Mouse (Mus musculus) hindbrain, embryonic 16.5 days (tissue): ENCODE results near the gene Rasgrf1. TPM values are rescaled to one million over a fixed set of nuclear protein-coding genes. Genes with fewer than 3 reads are reported as not detected.

ENCODE experiments used
- ATAC-seq: fragments of 200-750 bp; cut with Nextera tagmentation; 2 replicates; pipeline ENCODE4 v1.8.0; 2017; ENCODE audit warnings: moderate TSS enrichment, moderate library complexity
- H3K27ac ChIP-seq: fragments of 300-500 bp; sonication (generic); 2 replicates; pipeline ENCODE4 v1.5.1; 2014; ENCODE audit warnings: low read depth, mild to moderate bottlenecking, control low read depth, low read length, moderate library complexity
- H3K27me3 ChIP-seq: fragments of 300-500 bp; sonication (generic); replicated peaks from 2 replicates; pipeline ENCODE4 v1.6.1; 2014; ENCODE audit warnings: low read length; ENCODE audit not compliant: control insufficient read depth, insufficient read depth
- H3K36me3 ChIP-seq: fragments of 300-500 bp; sonication (generic); 2 replicates; pipeline ENCODE4 v1.6.1; 2014; ENCODE audit warnings: mild to moderate bottlenecking, low read length, moderate library complexity, mixed read lengths; ENCODE audit not compliant: control insufficient read depth, insufficient read depth
- H3K4me1 ChIP-seq: fragments of 300-500 bp; sonication (generic); 2 replicates; pipeline ENCODE4 v1.6.1; 2014; ENCODE audit warnings: low read depth, low read length; ENCODE audit not compliant: control insufficient read depth, insufficient read depth
- H3K4me2 ChIP-seq: fragments of 300-500 bp; sonication (generic); 2 replicates; pipeline ENCODE4 v1.6.1; 2014; ENCODE audit warnings: mild to moderate bottlenecking, low read length, control low read depth, moderate library complexity
- H3K4me3 ChIP-seq: fragments of 300-500 bp; sonication (generic); 2 replicates; pipeline ENCODE4 v1.5.1; 2014; ENCODE audit warnings: mild to moderate bottlenecking, low read length, control low read depth, moderate library complexity
- H3K9ac ChIP-seq: fragments of 300-500 bp; sonication (generic); 2 replicates; pipeline ENCODE4 v1.6.1; 2014; ENCODE audit warnings: low read depth, mild to moderate bottlenecking, control low read depth, low read length, moderate library complexity
- H3K9me3 ChIP-seq: fragments of 300-500 bp; sonication (generic); 2 replicates; pipeline ENCODE4 v1.6.1; 2014; ENCODE audit warnings: mild to moderate bottlenecking, low read length, moderate library complexity; ENCODE audit not compliant: control insufficient read depth
- WGBS: fragments of 180-500 bp; shearing (Covaris S2); extraction: QIAGEN DNeasy Blood & Tissue Kit; methylation state at CpG from one replicate; pipeline ENCODE4 v1.1.7; 2014; 5-methylcytosine and 5-hydroxymethylcytosine counted together
- polyA plus RNA-seq: library from polyadenylated mRNA; unstranded; fragments of >200 nt; fragmentation: Nextera tagmentation; extraction: Ambion mirVana; gene quantifications from 2 replicates; pipeline ENCODE4 v1.2.1, GENCODE M21; 2015

Gene Rasgrf1
- polyA plus RNA-seq, 1 experiment from 2014 or later: 19.1 TPM

DNA sequence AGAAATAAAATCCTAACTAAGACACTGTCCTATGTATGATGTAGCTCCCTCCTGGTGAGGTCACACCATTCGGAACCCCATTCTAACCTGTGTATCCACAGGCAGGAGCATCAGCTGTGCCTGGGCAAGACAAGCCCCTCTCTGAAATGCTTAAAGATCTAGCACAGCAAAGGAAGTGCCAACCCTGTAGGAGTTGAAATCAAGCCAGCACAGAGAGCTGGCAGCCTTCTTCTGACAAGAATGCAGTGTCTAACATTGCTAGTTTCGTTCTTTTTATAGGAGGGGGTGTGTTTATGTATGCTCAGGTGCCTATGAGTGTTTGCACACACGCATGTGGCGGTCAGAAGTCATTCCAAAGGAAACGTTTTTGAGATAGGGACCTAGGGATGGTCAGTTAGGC lies 34.2 kb upstream of the Rasgrf1 start:
- peaks cover 9% of the 10 kb centered on the region for H3K27me3 ChIP-seq
- H3K4me3 ChIP-seq: no peak overlapping the region
- no peak overlapping the region for H3K4me2 ChIP-seq
- no peak overlapping the region for H3K9ac ChIP-seq
- 47% methylated on average over 5 of the region's 5 CpGs for WGBS
- H3K4me1 ChIP-seq: no peaks in the 10 kb centered on the region
- no peaks in the 10 kb centered on the region for H3K36me3 ChIP-seq
- H3K27ac ChIP-seq: no peak overlapping the region
- H3K9me3 ChIP-seq: peaks cover 7% of the 10 kb centered on the region; the same call in 1 of the 2 replicates
- ATAC-seq: no peak

DNA sequence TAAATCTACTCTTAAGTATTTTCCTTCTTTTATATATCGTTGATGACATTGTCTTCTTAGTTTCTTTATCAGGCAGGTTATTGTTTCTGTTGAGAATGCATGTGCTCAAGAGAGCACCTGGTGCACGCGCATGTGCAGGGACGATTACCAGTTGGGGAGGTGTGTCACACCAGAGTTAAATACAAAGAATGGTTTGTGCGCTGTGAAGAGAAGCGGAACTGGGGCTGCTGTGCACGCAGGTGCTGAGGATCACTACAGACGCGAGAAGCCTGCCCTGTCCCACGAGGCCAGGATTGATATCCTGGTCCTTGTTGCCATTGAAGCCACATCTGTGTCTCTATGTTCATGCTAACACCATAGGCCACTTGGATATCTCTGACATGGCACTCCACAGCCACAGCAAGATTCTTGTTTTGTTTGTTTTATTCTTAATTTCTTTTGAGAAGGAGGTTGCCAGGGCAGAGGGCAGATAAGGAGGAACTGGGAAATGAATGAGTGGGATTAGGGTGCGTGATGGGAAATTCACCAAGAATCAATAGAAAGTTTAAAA lies 31.2 kb upstream of the Rasgrf1 start:
- H3K9ac ChIP-seq: no peak overlapping the region
- WGBS: 51% methylated on average over 11 of the region's 11 CpGs
- H3K4me2 ChIP-seq: no peak overlapping the region
- no peaks in the 10 kb centered on the region for H3K36me3 ChIP-seq
- no peak for ATAC-seq
- no peak overlapping the region for H3K4me3 ChIP-seq
- H3K4me1 ChIP-seq: no peaks in the 10 kb centered on the region
- peaks cover 4% of the 10 kb centered on the region; the same call in 1 of the 2 replicates for H3K27me3 ChIP-seq
- no peak overlapping the region for H3K27ac ChIP-seq
- H3K9me3 ChIP-seq: peaks cover 7% of the 10 kb centered on the region; the same call in 1 of the 2 replicates

GRCm38 (mm10) chr9:89879574-89879973 lies 30.1 kb upstream of the Rasgrf1 start:
- Histone ChIP-seq H3K4me3 (no peak overlapping the region; the same call in 1 of the 2 replicates), H3K36me3 (no peaks in the 10 kb centered on the region), H3K27me3 (peaks cover 6% of the 10 kb centered on the region), H3K9ac (no peak overlapping the region), H3K9me3 (peaks cover 7% of the 10 kb centered on the region; the same call in 1 of the 2 replicates), H3K4me2 (no peak overlapping the region; the same call in 1 of the 2 replicates), H3K4me1 (no peaks in the 10 kb centered on the region), H3K27ac (no peak overlapping the region)
- 58% methylated on average over 31 of the region's 31 CpGs for WGBS
- ATAC-seq: peak; percentile 60; the same call in 1 of the 2 replicates

DNA sequence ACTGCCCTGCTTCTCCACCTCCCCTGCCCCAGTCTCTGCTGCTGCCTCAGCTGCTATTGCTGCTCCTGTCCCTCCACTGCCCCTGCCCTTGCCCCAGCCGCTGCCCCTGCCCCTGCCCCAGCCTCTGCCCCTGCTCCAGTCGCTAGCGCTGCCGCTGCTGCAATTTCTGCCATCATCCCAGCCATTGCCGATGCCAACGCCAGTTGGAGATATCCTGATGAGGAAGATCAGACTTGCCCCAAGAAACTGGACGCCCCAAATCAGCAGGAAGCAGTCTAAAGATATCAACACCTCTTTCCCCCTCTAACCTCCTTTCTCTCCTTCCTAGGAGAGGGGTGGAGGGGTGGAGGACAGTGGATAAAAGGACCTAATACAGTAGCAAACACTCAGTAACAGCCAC lies 28.2 kb upstream of the Rasgrf1 start:
- Histone ChIP-seq H3K36me3 (no peaks in the 10 kb centered on the region), H3K27me3 (peaks cover 11% of the 10 kb centered on the region), H3K4me3 (no peak overlapping the region), H3K4me1 (no peaks in the 10 kb centered on the region), H3K9me3 (peaks cover 7% of the 10 kb centered on the region; the same call in 1 of the 2 replicates), H3K4me2 (no peak overlapping the region), H3K27ac (no peak overlapping the region), H3K9ac (no peak overlapping the region)
- ATAC-seq: no peak
- WGBS: 59% methylated on average over 7 of the region's 7 CpGs

- Histone ChIP-seq H3K36me3 (no peaks in the 10 kb centered on the region), H3K9me3 (peaks cover 7% of the 10 kb centered on the region; the same call in 1 of the 2 replicates), H3K27ac (no peak overlapping the region), H3K4me1 (no peaks in the 10 kb centered on the region), H3K27me3 (peaks cover 14% of the 10 kb centered on the region), H3K4me2 (no peak overlapping the region), H3K4me3 (no peak overlapping the region), H3K9ac (no peak overlapping the region)
- ATAC-seq: no peak
- 61% methylated on average over 7 of the region's 7 CpGs for WGBS
These were observed 27.1 kb upstream of the Rasgrf1 start for GRCm38 (mm10) chr9:89882583-89882982.

DNA sequence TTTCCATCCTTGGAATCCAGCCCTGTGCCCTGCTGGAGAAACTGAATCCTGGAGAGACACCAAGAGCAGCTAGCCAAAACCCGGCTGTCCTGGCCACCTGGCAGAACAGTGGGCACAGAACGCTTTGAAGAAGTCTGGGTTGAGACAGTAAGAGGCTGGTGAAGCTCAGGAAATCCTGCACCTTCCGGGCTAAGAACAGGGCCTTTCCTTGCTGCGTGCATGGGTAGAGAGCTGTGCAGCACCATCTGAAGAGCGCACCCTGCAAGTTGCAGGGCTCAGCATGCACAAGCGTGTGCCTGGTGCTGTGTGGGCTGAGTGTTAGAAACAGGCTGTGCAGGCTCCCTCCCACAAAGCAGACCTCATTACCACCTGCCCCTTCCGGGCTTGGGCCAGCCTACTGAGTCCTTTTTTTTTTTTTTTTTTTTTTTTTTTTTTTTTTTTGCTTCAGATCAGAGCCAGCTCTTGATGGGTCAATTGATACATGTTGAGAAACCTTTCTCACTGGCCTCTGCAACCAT lies 23.9 kb upstream of the Rasgrf1 start:
- Histone ChIP-seq H3K27ac (no peak overlapping the region), H3K9me3 (no peaks in the 10 kb centered on the region), H3K27me3 (peaks cover 14% of the 10 kb centered on the region), H3K4me3 (no peak overlapping the region), H3K36me3 (no peaks in the 10 kb centered on the region), H3K4me1 (no peaks in the 10 kb centered on the region), H3K4me2 (no peak overlapping the region), H3K9ac (no peak overlapping the region)
- ATAC-seq: no peak
- 48% methylated on average over 7 of the region's 7 CpGs for WGBS

- 68% methylated on average over 10 of the region's 10 CpGs for WGBS
- no peak overlapping the region for H3K9ac ChIP-seq
- H3K4me1 ChIP-seq: no peaks in the 10 kb centered on the region
- H3K36me3 ChIP-seq: no peaks in the 10 kb centered on the region
- H3K27ac ChIP-seq: 0 out of 2 replicates have a peak overlapping the region, but pooled peaks have one; percentile 12
- H3K9me3 ChIP-seq: no peaks in the 10 kb centered on the region
- peak; percentile 93 for ATAC-seq
- peaks cover 2% of the 10 kb centered on the region; the same call in 1 of the 2 replicates for H3K27me3 ChIP-seq
- no peak overlapping the region for H3K4me3 ChIP-seq
- no peak overlapping the region for H3K4me2 ChIP-seq
These were observed 18.0 kb upstream of the Rasgrf1 start for GRCm38 (mm10) chr9:89891534-89892293.

DNA sequence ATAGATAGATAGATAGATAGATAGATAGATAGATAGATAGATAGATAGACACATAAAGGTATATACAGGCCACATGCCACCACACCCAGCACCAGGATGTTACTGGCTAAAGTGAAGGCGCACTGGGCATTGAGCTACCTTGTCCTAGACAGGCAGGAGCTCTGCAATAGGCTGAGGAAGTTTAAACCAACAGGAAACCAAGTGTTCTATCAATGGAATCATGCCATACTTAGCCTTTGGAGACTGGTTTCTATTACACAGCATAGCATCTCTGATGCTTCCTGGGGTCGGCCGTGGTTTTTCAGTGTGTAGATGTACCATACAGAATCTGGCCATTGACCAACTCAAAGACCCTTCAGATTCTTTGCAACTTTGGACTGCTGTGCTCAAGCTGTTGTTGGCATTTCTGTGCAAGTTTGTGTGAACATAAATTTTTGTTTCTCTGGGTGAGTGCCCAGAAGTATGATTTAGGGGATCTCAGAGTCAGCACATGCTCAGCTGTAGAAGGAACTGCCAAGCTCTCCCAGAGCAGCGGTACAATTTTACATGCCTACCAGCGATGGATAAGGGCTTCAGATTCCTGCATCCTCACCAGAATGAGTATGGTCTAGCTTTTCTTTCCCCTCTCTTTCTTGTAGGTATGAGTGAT lies 17.0 kb upstream of the Rasgrf1 start:
- no peak overlapping the region for H3K27ac ChIP-seq
- H3K4me1 ChIP-seq: no peaks in the 10 kb centered on the region
- no peaks in the 10 kb centered on the region for H3K27me3 ChIP-seq
- H3K9me3 ChIP-seq: no peaks in the 10 kb centered on the region
- no peak overlapping the region for H3K9ac ChIP-seq
- H3K36me3 ChIP-seq: no peaks in the 10 kb centered on the region
- no peak overlapping the region for H3K4me2 ChIP-seq
- ATAC-seq: no peak
- no peak overlapping the region for H3K4me3 ChIP-seq
- WGBS: 90% methylated on average over 5 of the region's 5 CpGs
